ENCODE assay signal across 15 mouse cellular contexts in genomic region chr17:15292490-15293070, GRCm38 (mm10).
DNase-seq lines count a peak whose midpoint lies in the region; ATAC-seq and TF ChIP-seq lines count a peak whose summit lies in the region.
"Had no signal": no experiment of that assay in that cellular context is flagged by ENCODE, and none has a peak within 500 bp of the region (broad histone marks: within the 10 kb centered on the region; RNA-seq: fewer than 3 reads in every experiment).

No protein-coding gene starts in this region.

- H3K9ac ChIP-seq in hindbrain, postnatal 0 days (replicated peaks; ENCODE audit: low read length) = no peak overlapping the region
- H3K9ac ChIP-seq in hindbrain, embryonic 14.5 days = no peak overlapping the region
- H3K9ac ChIP-seq in limb, embryonic 14.5 days (ENCODE audit: low read depth, low read length, severe bottlenecking) = no peak overlapping the region
- H3K9ac ChIP-seq: forebrain, postnatal 0 days had no signal

- TF ChIP-seq CTCF in cerebellum, adult 2 months (IDR thresholded peaks at IDR 0.05; ENCODE audit: borderline replicate concordance, insufficient read depth, low read depth, low read length) = no peak
- no peak for TF ChIP-seq CTCF in hindbrain, postnatal 0 days (IDR thresholded peaks at IDR 0.05; ENCODE audit: low read depth)

- H3K4me3 ChIP-seq in cerebellum, adult 2 months (replicated peaks; ENCODE audit: insufficient read depth, low read depth, low read length) = no peak overlapping the region
- no peak overlapping the region for H3K4me3 ChIP-seq in hindbrain, postnatal 0 days (ENCODE audit: low read length)
- no peak overlapping the region for H3K4me3 ChIP-seq in hindbrain, embryonic 14.5 days (replicated peaks; ENCODE audit: low read length)
- no peak overlapping the region for H3K4me3 ChIP-seq in limb, embryonic 14.5 days (replicated peaks; ENCODE audit: low read length)
- H3K4me3 ChIP-seq: hindbrain, embryonic 10.5 days; midbrain, embryonic 10.5 days had no signal

- H3K27ac ChIP-seq in cerebellum, adult 2 months (ENCODE audit: insufficient read depth, low read length) = no peak overlapping the region
- no peak overlapping the region for H3K27ac ChIP-seq in hindbrain, postnatal 0 days
- H3K27ac ChIP-seq in hindbrain, embryonic 14.5 days = no peak overlapping the region
- no peak overlapping the region for H3K27ac ChIP-seq in limb, embryonic 14.5 days (replicated peaks; ENCODE audit: low read depth, low read length)
- H3K27ac ChIP-seq: hindbrain, embryonic 10.5 days; midbrain, embryonic 10.5 days had no signal

- DNase-seq in cerebellum, postnatal 10 days = peak; percentile 21 to 40
- no peak for DNase-seq in cerebellum, adult 2 months
- peak; percentile 22 for DNase-seq in hindbrain, postnatal 0 days (ENCODE audit: low spot score)
- DNase-seq in hindbrain, embryonic 14.5 days (ENCODE audit: low spot score) = no peak
- DNase-seq in lung, postnatal 10 days = peak; percentile 15
- DNase-seq in lung, postnatal 25 days (ENCODE audit: low spot score) = no peak
- DNase-seq in limb, embryonic 14.5 days (ENCODE audit: low spot score) = peak; percentile 42
- no peak for DNase-seq in urinary bladder, postnatal 10 days (ENCODE audit: low spot score)
- DNase-seq: adrenal gland, adult 2 months; cerebellum, adult 8-10 months; forebrain, postnatal 0 days; kidney, adult 8-10 months; spleen, adult 18-20 months had no signal

- H3K27me3 ChIP-seq in cerebellum, adult 2 months (ENCODE audit: control insufficient read depth, insufficient read depth, low read length) = no peaks in the 10 kb centered on the region
- H3K27me3 ChIP-seq in hindbrain, postnatal 0 days (ENCODE audit: insufficient read depth, low read length) = no peaks in the 10 kb centered on the region
- H3K27me3 ChIP-seq in hindbrain, embryonic 14.5 days (ENCODE audit: control insufficient read depth, insufficient read depth, low read length) = no peaks in the 10 kb centered on the region
- no peaks in the 10 kb centered on the region for H3K27me3 ChIP-seq in limb, embryonic 14.5 days (ENCODE audit: control insufficient read depth, insufficient read depth, low read length)

- no peaks in the 10 kb centered on the region for H3K9me3 ChIP-seq in hindbrain, postnatal 0 days (ENCODE audit: low read length)
- H3K9me3 ChIP-seq in hindbrain, embryonic 14.5 days (ENCODE audit: control insufficient read depth, low read length) = no peaks in the 10 kb centered on the region
- H3K9me3 ChIP-seq in limb, embryonic 14.5 days (ENCODE audit: control insufficient read depth, low read length) = no peaks in the 10 kb centered on the region
- H3K9me3 ChIP-seq: hindbrain, embryonic 10.5 days; midbrain, embryonic 10.5 days had no signal

- 60% methylated on average over 11 of the region's 11 CpGs for WGBS in cerebellum, adult 2 months
- 76% methylated on average over 11 of the region's 11 CpGs for WGBS in hindbrain, postnatal 0 days
- WGBS in hindbrain, embryonic 14.5 days = 85% methylated on average over 11 of the region's 11 CpGs
- WGBS in limb, embryonic 14.5 days = 69% methylated on average over 11 of the region's 11 CpGs

- H3K36me3 ChIP-seq in hindbrain, postnatal 0 days (ENCODE audit: insufficient read depth, low read length) = no peaks in the 10 kb centered on the region
- H3K36me3 ChIP-seq in hindbrain, embryonic 14.5 days (replicated peaks; ENCODE audit: control insufficient read depth, insufficient read depth) = no peaks in the 10 kb centered on the region
- H3K36me3 ChIP-seq in limb, embryonic 14.5 days (ENCODE audit: control insufficient read depth, insufficient read depth, low read length) = no peaks in the 10 kb centered on the region
- H3K36me3 ChIP-seq: hindbrain, embryonic 10.5 days; midbrain, embryonic 10.5 days had no signal

- ATAC-seq in hindbrain, postnatal 0 days = no peak
- ATAC-seq in hindbrain, embryonic 14.5 days (ENCODE audit: low FRiP score) = no peak
- ATAC-seq in limb, embryonic 14.5 days (ENCODE audit: low FRiP score, low read depth) = peak; percentile 53
- ATAC-seq: forebrain, postnatal 0 days had no signal

- no peaks in the 10 kb centered on the region for H3K4me1 ChIP-seq in cerebellum, adult 2 months (ENCODE audit: control insufficient read depth, insufficient read depth, low read length)
- no peaks in the 10 kb centered on the region for H3K4me1 ChIP-seq in hindbrain, postnatal 0 days (ENCODE audit: insufficient read depth, low read length)
- H3K4me1 ChIP-seq in hindbrain, embryonic 14.5 days (replicated peaks; ENCODE audit: control insufficient read depth, insufficient read depth, low read length) = no peaks in the 10 kb centered on the region
- no peaks in the 10 kb centered on the region; the same call in 1 of the 2 replicates for H3K4me1 ChIP-seq in limb, embryonic 14.5 days (ENCODE audit: control insufficient read depth, insufficient read depth, low read length)

- TF ChIP-seq POLR2A in cerebellum, adult 2 months (IDR thresholded peaks at IDR 0.05; ENCODE audit: borderline replicate concordance, insufficient read depth, low read length) = no peak
- no peak for TF ChIP-seq POLR2A in limb, embryonic 14.5 days (IDR thresholded peaks at IDR 0.05; ENCODE audit: borderline replicate concordance, extremely low read depth, insufficient read depth, insufficient read length)

- no peak overlapping the region for H3K4me2 ChIP-seq in hindbrain, postnatal 0 days (ENCODE audit: low read depth, low read length)
- no peak overlapping the region for H3K4me2 ChIP-seq in hindbrain, embryonic 14.5 days (replicated peaks)
- H3K4me2 ChIP-seq in limb, embryonic 14.5 days (replicated peaks; ENCODE audit: low read depth, low read length, severe bottlenecking) = no peak overlapping the region

Comparison
In these comparisons a context has a peak if more than half of its experiments do, and no peak if none do; other contexts are left out.
1. DNase-seq: peak in cerebellum, postnatal 10 days (2 of 2), hindbrain, postnatal 0 days (single experiment), lung, postnatal 10 days (single experiment) and limb, embryonic 14.5 days (single experiment); none in cerebellum, adult 2 months (0 of 2), hindbrain, embryonic 14.5 days (single experiment), lung, postnatal 25 days (single experiment) and urinary bladder, postnatal 10 days (single experiment).